Mouse (Mus musculus): ENCODE data around the gene Nod1. TPM values are rescaled to one million over a fixed set of nuclear protein-coding genes. Genes with fewer than 3 reads are reported as not detected.

Gene Nod1
- 9.5 and 10.5 TPM in 2 replicates for total RNA-seq (2021)
- long read RNA-seq, full-length matches to known transcripts = 8 of 25 reads
- long read RNA-seq, partial matches to known transcripts = 10 of 25 reads
- long read RNA-seq, other reads (novel, unspliced or antisense) = 7 of 25 reads

GRCm38 (mm10) chr6:54972111-54972928 is at the start of gene Nod1:
Gene Nod1 (minus strand): TSS chr6:54972612.
- peak; percentile 83 for DNase-seq

GRCm38 (mm10) chr6:55021806-55022205 is 49.4 kb upstream of the Nod1 start:
- no peak for DNase-seq

DNA sequence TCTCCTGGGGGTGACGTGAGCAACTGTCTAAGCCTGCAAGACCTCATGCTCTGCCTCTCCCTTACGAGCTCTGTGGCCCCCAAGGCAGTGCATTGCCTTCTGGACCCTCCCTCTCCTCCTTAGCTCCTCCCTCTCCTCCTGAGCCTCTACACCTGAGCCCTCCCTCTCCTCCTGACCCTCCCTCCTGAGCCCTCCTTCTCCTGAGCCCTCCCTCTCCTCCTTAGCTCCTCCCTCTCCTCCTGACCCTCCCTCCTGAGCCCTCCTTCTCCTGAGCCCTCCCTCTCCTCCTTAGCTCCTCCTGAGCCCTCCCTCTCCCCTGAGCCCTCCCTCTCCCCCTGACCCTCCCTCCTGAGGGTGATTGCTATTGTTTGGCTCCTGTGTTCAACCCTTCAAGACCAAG is 46.0 kb upstream of the Nod1 start:
- no peak for DNase-seq

DNA sequence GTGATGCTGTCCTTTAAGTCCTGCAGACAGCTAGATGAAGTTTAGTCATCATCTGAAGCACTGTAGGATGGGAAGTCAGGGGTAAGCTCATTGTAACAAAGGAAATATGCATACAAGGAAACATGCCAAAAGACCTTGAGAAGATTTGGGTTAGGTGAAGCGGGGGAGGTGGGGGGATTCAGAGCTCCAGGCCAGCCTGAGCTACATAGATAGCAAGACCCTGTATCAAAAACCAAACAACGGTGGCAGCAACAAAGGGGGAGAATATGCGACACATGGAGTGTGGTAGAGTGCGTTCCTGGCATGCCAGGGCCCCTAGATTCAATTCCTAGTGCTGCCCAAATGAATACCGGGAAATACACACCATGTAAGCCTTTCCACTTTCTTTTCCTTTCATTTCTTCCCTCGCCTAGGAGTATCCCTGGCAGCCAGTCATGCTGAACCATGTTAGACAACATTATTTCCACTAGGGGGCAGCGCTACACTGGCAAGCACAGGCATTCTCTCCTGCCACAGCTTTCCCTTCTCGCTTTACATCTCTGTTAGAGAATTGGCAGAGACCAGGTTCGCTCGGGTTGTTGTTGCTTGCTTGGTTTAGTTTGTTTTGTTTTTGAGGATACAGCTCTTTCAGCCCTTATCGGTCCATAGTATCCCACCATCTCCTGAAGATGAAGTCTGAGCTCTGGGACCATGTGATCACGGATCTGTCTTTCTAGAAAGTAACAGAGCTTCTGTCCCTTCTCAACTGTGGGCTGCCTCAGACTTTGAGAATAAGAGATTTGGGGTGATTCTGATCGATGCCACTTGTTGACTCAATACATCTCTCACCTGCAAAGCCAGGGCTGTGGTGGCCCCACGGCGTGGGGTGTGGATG is 44.5 kb upstream of the Nod1 start:
- DNase-seq = peak; percentile 33

DNA sequence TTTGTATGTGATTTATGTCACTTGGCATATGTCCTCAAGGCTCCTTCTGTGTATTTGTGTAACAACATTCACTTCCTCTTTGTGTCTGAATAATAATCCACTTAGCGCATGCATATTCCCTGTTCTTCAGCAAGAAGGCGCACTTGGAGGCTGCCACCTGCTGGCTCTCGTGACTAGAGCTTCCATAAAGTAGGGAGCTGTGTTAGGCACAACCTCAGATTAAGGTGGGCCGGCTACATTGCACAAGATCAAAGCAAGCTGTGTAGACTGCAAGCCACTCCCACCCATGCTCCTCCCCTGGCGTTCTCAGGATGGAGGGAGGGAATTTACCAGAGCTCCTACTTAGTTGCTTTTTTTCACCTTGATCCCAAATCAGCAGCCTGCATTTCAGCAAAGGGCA is 43.8 kb upstream of the Nod1 start:
- DNase-seq = peak; percentile 46

DNA sequence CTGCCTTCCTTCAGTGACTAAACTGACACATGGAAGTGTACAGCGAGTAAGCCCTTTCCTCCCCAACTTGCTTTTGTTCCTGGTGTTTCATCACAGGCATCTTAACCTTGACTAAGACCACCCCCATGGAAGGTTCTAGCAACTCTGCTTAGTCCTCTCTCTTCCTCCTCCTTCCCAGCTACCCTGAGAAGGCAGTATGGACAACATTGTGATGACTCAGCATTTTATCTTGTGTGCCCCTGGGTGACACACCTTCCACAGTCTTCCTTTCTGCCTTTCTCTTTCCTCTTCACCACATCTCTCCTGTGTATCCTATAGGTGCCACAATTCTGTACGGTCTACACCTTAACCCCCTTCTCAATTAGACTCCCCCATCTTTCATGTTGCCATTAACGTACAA is 41.8 kb upstream of the Nod1 start:
- no peak for DNase-seq

- DNase-seq = no peak
These were observed 40.1 kb upstream of the Nod1 start for GRCm38 (mm10) chr6:55012516-55012915.

- no peak for DNase-seq
These were observed 38.1 kb upstream of the Nod1 start for GRCm38 (mm10) chr6:55010330-55011091.

DNA sequence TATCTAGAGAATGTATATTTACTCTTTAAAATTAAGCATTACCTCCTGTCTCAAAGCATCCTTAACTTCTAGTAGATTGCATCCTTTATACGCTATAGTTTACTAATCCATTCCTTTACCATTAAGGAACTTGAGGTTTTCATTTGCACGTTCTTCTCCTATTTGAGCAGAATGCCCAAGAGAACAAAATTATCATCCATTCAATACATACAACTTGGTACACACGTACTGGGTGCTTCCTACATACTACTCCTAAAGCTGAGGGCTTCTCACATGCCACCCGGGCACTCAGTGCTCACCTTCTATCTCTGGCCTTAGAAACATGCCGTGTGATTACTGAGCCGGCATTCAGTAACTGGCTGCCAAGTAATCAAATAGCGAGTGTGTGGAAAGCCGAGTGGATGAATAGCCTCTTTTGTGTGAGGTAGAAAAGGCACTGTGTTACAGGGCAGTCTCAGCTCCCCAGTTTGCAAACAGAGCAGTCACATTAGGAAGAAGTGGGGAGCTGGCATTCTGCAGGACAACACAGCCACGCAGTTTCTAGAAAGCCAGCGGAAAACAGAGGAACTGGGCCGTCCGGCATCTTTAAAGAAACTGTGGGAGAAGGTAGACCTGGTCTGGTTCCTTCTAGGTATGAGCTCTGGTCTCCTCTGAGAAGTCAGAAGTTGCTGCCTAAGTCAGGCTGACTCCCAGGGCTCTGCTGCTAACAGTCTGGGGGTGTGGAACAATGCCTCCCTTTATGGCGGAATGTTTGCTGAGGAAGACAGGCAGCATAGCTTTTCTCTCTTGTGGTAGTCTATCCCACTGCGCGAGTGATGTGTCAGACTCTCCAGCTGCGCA is 37.2 kb upstream of the Nod1 start:
- no peak for DNase-seq

- DNase-seq = peak; percentile 17
These were observed 36.0 kb upstream of the Nod1 start for GRCm38 (mm10) chr6:55008401-55008800.

GRCm38 (mm10) chr6:55003559-55003958 is 31.1 kb upstream of the Nod1 start:
- no peak for DNase-seq

GRCm38 (mm10) chr6:55002438-55002837 is 30.0 kb upstream of the Nod1 start:
- no peak for DNase-seq

DNA sequence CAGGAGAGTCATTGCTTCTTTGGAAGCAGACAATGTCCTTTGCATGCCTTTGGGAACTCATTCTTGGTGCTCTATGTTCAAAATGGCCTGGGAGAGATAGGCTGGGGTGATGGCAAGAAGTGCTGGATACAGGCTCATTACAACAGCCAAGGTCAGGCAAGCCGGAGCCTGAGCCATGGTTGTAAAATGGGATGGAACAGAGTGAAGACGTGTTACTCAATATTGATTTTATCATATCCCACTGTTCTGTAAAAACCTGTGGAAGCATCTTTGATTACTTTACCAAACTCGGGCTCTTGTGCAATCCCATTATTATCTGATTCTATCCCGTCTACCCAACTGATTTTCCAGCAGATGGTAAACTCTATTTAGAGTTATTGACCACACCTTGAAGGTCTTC is 28.9 kb upstream of the Nod1 start:
- no peak for DNase-seq

- DNase-seq = no peak
These were observed 25.3 kb upstream of the Nod1 start for GRCm38 (mm10) chr6:54997726-54998125.

DNA sequence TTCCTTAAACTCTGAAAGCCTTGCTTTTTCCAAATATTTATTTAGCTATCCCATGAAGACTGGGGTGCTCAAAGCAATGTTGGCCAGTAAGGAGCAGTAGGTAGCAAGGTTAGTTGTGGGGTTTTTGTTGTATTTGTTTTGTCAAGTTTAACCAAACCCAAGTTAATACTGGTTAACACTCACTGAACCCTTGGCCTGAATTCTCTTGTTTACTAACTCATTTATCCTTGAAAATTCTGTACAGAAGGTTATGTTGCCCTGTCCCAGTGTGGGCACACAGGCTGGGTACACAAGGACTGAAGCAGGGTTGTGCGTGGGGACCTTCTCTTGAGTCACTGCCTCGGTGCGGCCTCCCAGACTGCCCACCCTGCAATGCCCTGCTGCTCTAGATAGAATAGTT is 23.9 kb upstream of the Nod1 start:
- DNase-seq = no peak

- DNase-seq = peak; percentile 94
These were observed 20.4 kb upstream of the Nod1 start, which contains the start of gene Ggct for GRCm38 (mm10) chr6:54992734-54993260. Gene Ggct (minus strand): TSS chr6:54992950.

DNA sequence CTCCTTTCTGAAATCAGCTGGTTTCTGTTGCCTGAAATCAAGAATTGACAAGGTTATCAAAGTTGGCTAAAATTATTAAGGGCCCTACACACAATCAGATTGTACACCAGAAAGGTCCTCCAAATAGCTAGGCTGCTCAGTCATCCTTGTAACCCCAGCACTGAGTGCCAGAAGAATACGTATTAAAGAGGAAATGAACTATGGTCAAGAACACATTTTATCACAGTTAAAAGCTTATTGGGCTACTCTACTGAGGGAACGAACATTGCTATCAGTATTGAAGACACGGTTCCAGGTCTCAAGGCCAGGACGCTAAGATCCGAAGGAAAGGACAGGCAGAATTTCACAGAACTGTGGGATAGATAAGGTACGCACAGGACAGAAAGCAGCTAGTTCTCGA is 19.7 kb upstream of the Nod1 start:
- no peak for DNase-seq

DNA sequence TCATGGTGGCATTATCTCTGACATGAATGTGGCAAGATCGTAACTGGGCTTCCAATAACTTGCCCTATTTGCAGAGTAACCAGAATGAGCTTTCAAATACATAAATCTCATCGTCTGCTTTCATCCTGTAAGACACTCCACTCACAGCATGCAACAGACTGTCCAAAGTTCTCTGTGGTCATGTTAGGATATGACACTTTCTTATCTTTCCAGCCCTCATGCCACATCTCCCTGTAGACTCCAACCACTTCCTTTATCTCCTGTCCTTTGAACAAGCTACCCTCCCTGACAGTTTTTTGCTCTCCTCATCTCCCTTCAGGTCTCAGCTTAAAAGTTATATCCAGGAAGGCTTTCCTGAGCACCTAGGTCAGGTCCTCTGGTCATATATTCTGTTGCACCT is 18.8 kb upstream of the Nod1 start:
- DNase-seq = no peak

GRCm38 (mm10) chr6:54988141-54988540 is 15.7 kb upstream of the Nod1 start:
- no peak for DNase-seq

- no peak for DNase-seq
These were observed 11.7 kb upstream of the Nod1 start for GRCm38 (mm10) chr6:54984096-54984495.

- DNase-seq = no peak
These were observed 11.2 kb upstream of the Nod1 start for GRCm38 (mm10) chr6:54983526-54984050.

All from adrenal gland, postnatal 25 days (tissue).